Mouse (Mus musculus) lung, postnatal 0 days (tissue): ENCODE data around the gene Aldh8a1. TPM values are rescaled to one million over a fixed set of nuclear protein-coding genes. Genes with fewer than 3 reads are reported as not detected.

Experiments
- ATAC-seq: fragments of 200-750 bp; cut with Nextera tagmentation; 2 replicates; pipeline ENCODE4 v1.8.0; 2017; ENCODE audit warnings: moderate library complexity
- DNase-seq: peaks from one replicate; pipeline ENCODE4 v3.0.0-alpha.2; 2016; ENCODE audit warnings: low spot score
- H3K27ac ChIP-seq: fragments of 300-500 bp; sonication (generic); 2 replicates; pipeline ENCODE4 v1.5.1; 2014; ENCODE audit warnings: antibody characterized with exemption, mild to moderate bottlenecking, low read length, mixed read lengths
- H3K27me3 ChIP-seq: fragments of 300-500 bp; sonication (generic); replicated peaks from 2 replicates; pipeline ENCODE4 v1.6.1; 2014; ENCODE audit warnings: low read length, mixed read lengths; ENCODE audit not compliant: insufficient read depth
- H3K36me3 ChIP-seq: fragments of 300-500 bp; sonication (generic); 2 replicates; pipeline ENCODE4 v1.6.1; 2014; ENCODE audit warnings: low read length, mixed read lengths; ENCODE audit not compliant: insufficient read depth
- H3K4me1 ChIP-seq: fragments of 300-500 bp; sonication (generic); 2 replicates; pipeline ENCODE4 v1.6.1; 2014; ENCODE audit warnings: antibody characterized with exemption, low read depth, low read length, mixed read lengths; ENCODE audit not compliant: insufficient read depth
- H3K4me2 ChIP-seq: fragments of 300-500 bp; sonication (generic); replicated peaks from 2 replicates; pipeline ENCODE4 v1.6.1; 2014; ENCODE audit warnings: low read depth, mild to moderate bottlenecking, low read length, moderate library complexity, mixed read lengths
- H3K4me3 ChIP-seq: fragments of 300-500 bp; sonication (generic); 2 replicates; pipeline ENCODE4 v1.5.1; 2014; ENCODE audit warnings: low read depth, low read length
- H3K9ac ChIP-seq: fragments of 300-500 bp; sonication (generic); replicated peaks from 2 replicates; pipeline ENCODE4 v1.6.1; 2014; ENCODE audit warnings: low read depth, mild to moderate bottlenecking
- H3K9me3 ChIP-seq: fragments of 300-500 bp; sonication (generic); 2 replicates; pipeline ENCODE4 v1.6.1; 2016; ENCODE audit warnings: low read length, mixed read lengths
- CTCF ChIP-seq: IDR thresholded peaks from 2 replicates; pipeline ENCODE4 v1.5.1; 2016; ENCODE audit warnings: antibody characterized with exemption, mild to moderate bottlenecking
- EP300 ChIP-seq: IDR thresholded peaks from 2 replicates; pipeline ENCODE4 v1.6.1; 2016; ENCODE audit warnings: antibody characterized with exemption, mild to moderate bottlenecking, control low read depth
- WGBS: fragments of 180-500 bp; shearing (Covaris S2); extraction: QIAGEN DNeasy Blood & Tissue Kit; methylation state at CpG from one replicate; pipeline ENCODE4 v1.1.7; 2014; 5-methylcytosine and 5-hydroxymethylcytosine counted together
- polyA plus RNA-seq: library from polyadenylated mRNA; unstranded; fragments of >200 nt; fragmentation: Nextera tagmentation; extraction: Ambion mirVana; gene quantifications from 2 replicates; pipeline ENCODE4 v1.2.1, GENCODE M21; 2015

Gene Aldh8a1
- polyA plus RNA-seq, 1 experiment from 2014 or later: 0.12 TPM

DNA sequence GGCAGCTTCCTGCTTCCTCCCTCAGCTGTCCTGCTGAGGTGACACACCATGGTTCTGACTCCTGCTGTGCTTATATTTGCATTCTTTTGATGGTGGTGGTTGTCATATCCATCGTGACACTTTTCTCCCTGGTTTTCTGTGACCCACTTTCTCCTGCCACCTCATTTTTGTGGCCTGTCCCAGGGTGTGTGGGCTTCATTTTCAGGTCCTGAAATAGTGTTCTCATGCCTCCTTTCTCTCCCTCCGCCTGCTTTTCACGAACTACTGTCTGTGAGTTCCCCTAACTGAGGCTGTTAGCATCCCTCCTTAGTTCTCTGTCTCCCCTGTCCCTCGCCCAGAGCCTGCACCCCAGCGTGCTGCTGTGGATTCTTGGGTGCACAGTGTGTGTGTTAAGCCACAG, 23.2 kb upstream of the Aldh8a1 start:
- H3K4me1 ChIP-seq: no peaks in the 10 kb centered on the region
- H3K9ac ChIP-seq: no peak overlapping the region
- H3K4me2 ChIP-seq: no peak overlapping the region
- no peak for ATAC-seq
- peaks cover 22% of the 10 kb centered on the region for H3K36me3 ChIP-seq
- H3K9me3 ChIP-seq: no peaks in the 10 kb centered on the region
- no peaks in the 10 kb centered on the region for H3K27me3 ChIP-seq
- WGBS: 69% methylated on average over 5 of the region's 5 CpGs
- TF ChIP-seq CTCF (no peak), EP300 (no peak)
- H3K4me3 ChIP-seq: no peak overlapping the region
- no peak for DNase-seq
- no peak overlapping the region for H3K27ac ChIP-seq

DNA sequence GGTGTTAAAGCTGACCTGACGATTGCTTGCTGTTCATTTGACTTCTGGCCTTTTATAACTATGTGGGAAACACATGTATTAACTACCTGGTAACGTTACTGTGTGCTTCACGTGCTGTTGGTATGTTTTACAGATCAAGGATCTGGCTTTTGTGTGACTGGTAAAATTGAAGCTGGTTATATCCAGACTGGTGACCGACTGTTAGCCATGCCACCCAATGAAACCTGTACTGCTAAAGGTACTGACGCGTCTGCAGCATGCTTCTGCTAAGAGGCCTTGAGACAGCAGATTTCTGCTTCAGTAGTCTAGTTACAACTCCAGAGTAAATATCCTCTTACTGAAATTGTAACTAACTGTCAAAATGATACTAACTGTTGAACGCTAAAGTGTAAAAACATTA, 22.6 kb upstream of the Aldh8a1 start:
- DNase-seq (no peak), ATAC-seq (no peak)
- Histone ChIP-seq H3K4me2 (no peak overlapping the region), H3K9ac (no peak overlapping the region), H3K27me3 (no peaks in the 10 kb centered on the region), H3K4me1 (no peaks in the 10 kb centered on the region), H3K9me3 (no peaks in the 10 kb centered on the region), H3K4me3 (no peak overlapping the region), H3K36me3 (peaks cover 21% of the 10 kb centered on the region), H3K27ac (no peak overlapping the region)
- TF ChIP-seq CTCF: no peak
- TF ChIP-seq EP300: no peak
- 92% methylated on average over 7 of the region's 7 CpGs for WGBS

DNA sequence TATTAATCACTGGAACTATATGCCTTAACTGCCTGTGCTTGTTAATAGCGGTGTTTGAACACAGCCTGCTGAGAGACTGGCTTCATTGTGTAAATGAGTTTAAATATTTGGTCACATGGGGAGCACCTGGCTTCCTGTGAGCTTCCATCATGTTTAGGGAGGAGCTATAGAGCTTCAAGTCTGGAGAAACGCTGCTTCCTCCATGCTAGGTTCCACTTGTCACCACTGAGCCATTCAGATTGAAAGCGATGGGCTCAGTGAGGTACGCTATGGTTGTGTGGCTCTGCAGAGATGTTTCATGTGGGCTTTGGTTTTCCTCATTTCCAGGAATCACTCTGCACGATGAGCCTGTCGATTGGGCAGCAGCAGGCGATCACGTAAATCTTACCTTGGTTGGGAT, 19.1 kb upstream of the Aldh8a1 start:
- Histone ChIP-seq H3K4me2 (no peak overlapping the region), H3K4me1 (no peaks in the 10 kb centered on the region), H3K9ac (no peak overlapping the region), H3K27me3 (no peaks in the 10 kb centered on the region), H3K27ac (no peak overlapping the region), H3K9me3 (no peaks in the 10 kb centered on the region), H3K36me3 (peaks cover 17% of the 10 kb centered on the region; the same call in 1 of the 2 replicates), H3K4me3 (no peak overlapping the region)
- WGBS: 92% methylated on average over 8 of the region's 8 CpGs
- DNase-seq (no peak), ATAC-seq (no peak)
- no peak for TF ChIP-seq EP300
- TF ChIP-seq CTCF: no peak

DNA sequence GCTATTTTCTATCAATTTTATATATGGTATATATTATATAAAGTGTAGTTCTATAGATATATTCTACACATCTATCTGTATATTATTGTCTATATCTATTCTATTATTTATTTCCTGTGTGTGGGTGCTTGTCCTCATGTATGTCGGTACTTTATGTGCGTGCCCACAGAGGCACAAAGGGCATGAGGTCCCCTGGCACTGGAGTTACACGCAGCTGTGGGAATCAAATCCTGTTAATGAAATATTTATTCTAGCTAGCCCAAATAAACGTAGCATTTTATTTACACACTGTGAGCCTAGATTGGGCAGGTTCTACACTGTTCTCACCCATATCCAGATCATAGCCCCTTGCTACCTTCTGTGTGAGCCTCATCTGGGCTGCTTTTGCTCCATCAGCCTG, 18.0 kb upstream of the Aldh8a1 start:
- peaks cover 17% of the 10 kb centered on the region; the same call in 1 of the 2 replicates for H3K36me3 ChIP-seq
- no peak overlapping the region for H3K4me3 ChIP-seq
- H3K4me2 ChIP-seq: no peak overlapping the region
- 90% methylated on average over 4 of the region's 4 CpGs for WGBS
- H3K27ac ChIP-seq: no peak overlapping the region
- DNase-seq (no peak), ATAC-seq (no peak)
- no peaks in the 10 kb centered on the region for H3K27me3 ChIP-seq
- H3K4me1 ChIP-seq: no peaks in the 10 kb centered on the region
- TF ChIP-seq CTCF (no peak), EP300 (no peak)
- H3K9me3 ChIP-seq: no peaks in the 10 kb centered on the region
- no peak overlapping the region for H3K9ac ChIP-seq

DNA sequence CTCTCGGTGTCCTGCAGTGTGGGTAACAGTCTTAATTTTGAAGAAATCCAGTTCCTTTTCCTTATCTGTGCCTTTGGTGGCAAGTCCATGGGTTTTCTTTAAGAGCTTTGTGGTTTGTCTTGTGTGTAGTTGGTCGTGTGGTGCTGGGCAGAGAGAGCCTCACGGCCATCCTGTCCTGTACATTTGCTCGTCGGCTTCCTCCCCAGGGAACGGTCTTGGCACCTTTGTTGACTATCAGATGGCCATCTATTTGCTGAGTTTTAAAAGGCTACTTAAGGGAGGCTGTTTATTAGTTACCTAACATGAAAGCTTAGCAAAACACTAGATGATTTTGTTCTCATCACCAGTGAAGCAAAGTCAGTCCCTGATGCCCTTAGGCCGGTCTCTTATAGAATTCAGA, 15.2 kb upstream of the Aldh8a1 start:
- H3K9me3 ChIP-seq: no peaks in the 10 kb centered on the region
- TF ChIP-seq CTCF (no peak), EP300 (no peak)
- no peaks in the 10 kb centered on the region for H3K27me3 ChIP-seq
- H3K27ac ChIP-seq: no peak overlapping the region
- H3K36me3 ChIP-seq: peaks cover 5% of the 10 kb centered on the region; the same call in 1 of the 2 replicates
- no peaks in the 10 kb centered on the region for H3K4me1 ChIP-seq
- H3K4me3 ChIP-seq: no peak overlapping the region
- DNase-seq (no peak), ATAC-seq (no peak)
- WGBS: 74% methylated on average over 7 of the region's 7 CpGs
- H3K4me2 ChIP-seq: no peak overlapping the region
- no peak overlapping the region for H3K9ac ChIP-seq

DNA sequence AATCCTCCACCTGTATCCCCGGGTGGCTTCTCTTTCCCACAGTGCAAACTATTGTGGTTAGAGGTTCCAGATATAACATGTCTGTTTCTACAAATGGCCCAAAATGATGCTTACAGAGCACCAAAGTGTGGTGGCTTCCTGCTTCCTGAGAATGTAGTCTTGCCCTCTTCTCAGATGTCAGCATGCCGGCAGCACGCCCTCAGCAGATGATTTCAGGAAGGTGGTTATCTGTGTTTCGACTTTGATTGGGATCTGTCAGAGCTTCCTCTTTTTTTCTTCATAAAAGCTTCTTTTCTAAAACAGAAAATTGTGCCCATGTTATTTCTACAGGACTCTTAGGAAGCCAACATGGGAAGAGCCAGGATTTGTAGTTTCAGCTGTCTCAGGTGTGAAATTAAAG, 13.8 kb upstream of the Aldh8a1 start:
- no peak overlapping the region for H3K27ac ChIP-seq
- ATAC-seq: no peak
- H3K4me1 ChIP-seq: no peaks in the 10 kb centered on the region
- no peak for DNase-seq
- no peaks in the 10 kb centered on the region for H3K9me3 ChIP-seq
- H3K36me3 ChIP-seq: peaks cover 10% of the 10 kb centered on the region; the same call in 1 of the 2 replicates
- no peak overlapping the region for H3K9ac ChIP-seq
- TF ChIP-seq CTCF: no peak
- no peak for TF ChIP-seq EP300
- WGBS: 76% methylated on average over 4 of the region's 4 CpGs
- H3K4me3 ChIP-seq: no peak overlapping the region
- no peak overlapping the region for H3K4me2 ChIP-seq
- no peaks in the 10 kb centered on the region for H3K27me3 ChIP-seq

DNA sequence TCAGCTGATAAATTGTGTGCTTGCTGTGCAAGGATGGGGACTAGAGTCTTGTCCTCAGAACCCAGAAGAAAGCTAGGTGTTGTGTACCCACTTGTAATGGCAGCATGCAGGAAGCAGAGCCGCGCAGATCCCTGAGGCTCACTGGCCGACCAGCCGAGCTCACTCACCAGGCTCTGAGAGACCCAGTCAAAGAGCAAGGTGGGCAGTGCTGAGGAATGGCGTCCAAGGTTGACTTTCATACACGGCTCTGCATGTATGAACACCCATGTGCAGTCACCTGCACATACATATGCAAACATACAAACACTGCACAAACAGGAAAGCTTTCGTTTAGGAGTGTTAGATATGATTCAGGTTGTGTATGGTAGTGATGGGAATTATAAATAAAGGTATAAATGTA, 12.1 kb upstream of the Aldh8a1 start:
- Histone ChIP-seq H3K4me1 (no peaks in the 10 kb centered on the region), H3K4me2 (no peak overlapping the region), H3K36me3 (peaks cover 10% of the 10 kb centered on the region; the same call in 1 of the 2 replicates), H3K9ac (no peak overlapping the region), H3K9me3 (no peaks in the 10 kb centered on the region), H3K4me3 (no peak overlapping the region), H3K27ac (no peak overlapping the region), H3K27me3 (no peaks in the 10 kb centered on the region)
- TF ChIP-seq EP300 (no peak), CTCF (no peak)
- no peak for ATAC-seq
- DNase-seq: no peak
- WGBS: 95% methylated on average over 7 of the region's 7 CpGs
